Mouse (Mus musculus): ENCODE results near the gene Rasa4.

- TF ChIP-seq CTCF (conservative IDR thresholded peaks at IDR 0.05; ENCODE audit: low read length) (no peak), POU5F1 (IDR thresholded peaks at IDR 0.05; ENCODE audit: borderline replicate concordance, low read length) (no peak)
These were observed 61.1 kb downstream of the Rasa4 start for GRCm38 (mm10) chr5:136144606-136145430.

Data from E14TG2a.4 (cell line).